Mouse (Mus musculus) bone marrow macrophage, adult 2 months (primary cell): ENCODE measurements at regions not wholly inside any gene's neighbourhood (a gene's known extent, or its start where the extent isn't known, plus 50 kb on each side); places are given as distances from the start of the nearest gene placed in this dataset.

ENCODE experiments used
- CTCF ChIP-seq: IDR thresholded peaks from 2 replicates; pipeline ENCODE4 v1.5.1; 2012; ENCODE audit warnings: low read depth, mild to moderate bottlenecking, low read length, moderate library complexity
- POLR2A ChIP-seq: IDR thresholded peaks from 2 replicates; pipeline ENCODE4 v1.6.1; 2012; ENCODE audit warnings: mild to moderate bottlenecking, low read depth, low read length, borderline replicate concordance

DNA sequence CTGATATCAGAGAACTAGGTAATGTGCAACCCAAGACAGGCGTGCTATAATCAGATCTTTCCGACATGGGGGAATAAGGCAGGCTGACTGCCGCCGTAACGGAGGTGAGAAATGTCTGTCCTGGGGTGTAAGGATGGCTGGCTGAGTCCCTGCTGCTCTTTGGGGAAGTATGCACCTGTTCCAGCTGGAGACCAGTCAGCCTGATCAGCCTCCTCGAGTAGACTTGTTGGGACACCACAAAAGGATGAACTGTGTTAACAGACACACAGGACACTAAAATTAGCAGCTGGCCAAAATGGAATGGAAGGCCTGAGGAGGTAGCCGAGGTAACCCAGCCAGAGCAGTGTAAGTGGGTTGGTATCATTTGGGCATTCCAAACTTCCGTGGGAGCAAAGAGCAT is 256.3 kb downstream of the Rplp1 start:
- no peak for TF ChIP-seq POLR2A
- TF ChIP-seq CTCF: no peak
